Mouse (Mus musculus) heart, embryonic 15.5 days (tissue): ENCODE measurements at regions not wholly inside any gene's neighbourhood (a gene's known extent, or its start where the extent isn't known, plus 50 kb on each side); places are given as distances from the start of the nearest gene placed in this dataset.

ENCODE experiments used
- ATAC-seq: fragments of 200-750 bp; cut with Nextera tagmentation; replicated peaks from 2 replicates; pipeline ENCODE4 v1.8.0; 2017; ENCODE audit warnings: low read depth, moderate TSS enrichment; ENCODE audit not compliant: insufficient number of reproducible peaks, insufficient read depth, low FRiP score
- H3K27ac ChIP-seq: fragments of 300-500 bp; sonication (generic); 2 replicates; pipeline ENCODE4 v1.5.1; 2015; ENCODE audit warnings: mild to moderate bottlenecking, inconsistent platforms
- H3K27me3 ChIP-seq: fragments of 300-500 bp; sonication (generic); 2 replicates; pipeline ENCODE4 v1.6.1; 2015; ENCODE audit warnings: inconsistent platforms
- H3K36me3 ChIP-seq: fragments of 300-500 bp; sonication (generic); 2 replicates; pipeline ENCODE4 v1.6.1; 2015; ENCODE audit warnings: mild to moderate bottlenecking, inconsistent platforms
- H3K4me1 ChIP-seq: fragments of 300-500 bp; sonication (generic); replicated peaks from 2 replicates; pipeline ENCODE4 v1.6.1; 2015; ENCODE audit warnings: inconsistent platforms
- H3K4me2 ChIP-seq: fragments of 300-500 bp; sonication (generic); 2 replicates; pipeline ENCODE4 v1.6.1; 2015; ENCODE audit warnings: inconsistent platforms, mild to moderate bottlenecking, moderate library complexity
- H3K4me3 ChIP-seq: fragments of 300-500 bp; sonication (generic); 2 replicates; pipeline ENCODE4 v1.5.1; 2015; ENCODE audit warnings: mild to moderate bottlenecking, inconsistent platforms
- H3K9ac ChIP-seq: fragments of 300-500 bp; sonication (generic); 2 replicates; pipeline ENCODE4 v1.6.1; 2015; ENCODE audit warnings: mild to moderate bottlenecking, inconsistent platforms
- H3K9me3 ChIP-seq: fragments of 300-500 bp; sonication (generic); replicated peaks from 2 replicates; pipeline ENCODE4 v1.6.1; 2016; ENCODE audit warnings: inconsistent platforms
- WGBS: fragments of 180-500 bp; shearing (Covaris S2); methylation state at CpG from one replicate; pipeline ENCODE4 v1.1.7; 2015; ENCODE audit warnings: mixed read lengths; 5-methylcytosine and 5-hydroxymethylcytosine counted together

DNA sequence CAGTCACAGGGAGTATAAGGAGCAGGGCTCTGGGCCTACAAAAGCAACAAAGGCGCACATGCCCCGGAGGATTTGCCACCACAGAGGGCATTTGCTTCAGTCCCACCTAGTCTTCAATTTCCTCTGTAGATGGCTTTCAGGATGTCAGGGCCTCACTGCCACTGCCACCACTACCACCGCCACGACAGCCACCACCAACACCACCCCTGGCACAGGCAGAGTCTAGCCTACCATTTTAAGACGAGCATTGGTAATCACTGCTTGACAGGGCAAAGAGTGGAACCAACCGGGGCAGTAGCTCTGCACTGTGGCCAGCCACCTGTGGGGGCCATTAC, 132.3 kb upstream of the Zfp703 start:
- H3K4me2 ChIP-seq: no peak overlapping the region
- H3K4me1 ChIP-seq: peaks cover 11% of the 10 kb centered on the region; the same call in 1 of the 2 replicates
- no peak overlapping the region for H3K4me3 ChIP-seq
- ATAC-seq: no peak
- no peak overlapping the region for H3K27ac ChIP-seq
- H3K9ac ChIP-seq: no peak overlapping the region
- no peaks in the 10 kb centered on the region for H3K27me3 ChIP-seq
- WGBS: 81% methylated on average over 6 of the region's 6 CpGs
- H3K36me3 ChIP-seq: no peaks in the 10 kb centered on the region
- no peaks in the 10 kb centered on the region for H3K9me3 ChIP-seq

DNA sequence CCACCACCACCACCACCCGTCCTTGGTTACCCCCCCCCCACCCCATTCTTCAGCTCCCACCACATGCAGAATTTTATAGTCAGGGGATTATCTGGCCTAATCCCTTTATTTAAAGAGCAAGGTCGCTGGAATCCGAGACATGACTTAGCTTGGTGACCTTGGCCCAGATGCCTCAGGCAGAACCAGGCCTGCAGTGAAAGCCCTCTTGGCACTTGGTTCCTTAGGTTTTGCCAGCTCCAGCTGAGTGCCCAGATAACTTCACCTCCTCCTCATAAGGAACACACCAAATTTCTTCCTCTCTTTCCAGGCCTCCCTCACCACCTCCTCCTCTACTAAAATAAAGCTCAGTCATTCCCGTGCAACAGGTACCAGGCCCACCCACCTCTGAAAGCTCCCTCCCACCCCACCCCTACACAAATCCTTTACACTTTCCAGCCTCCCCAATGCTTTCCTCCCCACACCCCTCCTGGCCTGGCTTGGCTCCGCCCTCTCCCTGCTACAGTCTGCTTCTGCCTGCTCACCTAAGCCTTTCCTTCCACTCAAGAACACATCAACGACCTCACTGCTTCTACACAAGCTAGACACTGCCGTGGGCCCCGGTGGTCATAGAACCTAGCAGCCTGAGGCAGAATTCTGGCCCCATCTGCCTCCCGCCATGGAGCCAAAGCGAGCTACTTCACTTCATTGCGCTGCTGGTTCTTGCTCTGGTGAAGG, 131.5 kb upstream of the Zfp703 start:
- H3K27ac ChIP-seq: no peak overlapping the region
- H3K27me3 ChIP-seq: no peaks in the 10 kb centered on the region
- no peak overlapping the region for H3K4me2 ChIP-seq
- 67% methylated on average over 11 of the region's 11 CpGs for whole genome bisulfite sequencing
- H3K36me3 ChIP-seq: no peaks in the 10 kb centered on the region
- H3K9me3 ChIP-seq: no peaks in the 10 kb centered on the region
- no peak overlapping the region for H3K4me3 ChIP-seq
- ATAC-seq: no peak
- no peak overlapping the region for H3K9ac ChIP-seq
- peaks cover 11% of the 10 kb centered on the region; the same call in 1 of the 2 replicates for H3K4me1 ChIP-seq

DNA sequence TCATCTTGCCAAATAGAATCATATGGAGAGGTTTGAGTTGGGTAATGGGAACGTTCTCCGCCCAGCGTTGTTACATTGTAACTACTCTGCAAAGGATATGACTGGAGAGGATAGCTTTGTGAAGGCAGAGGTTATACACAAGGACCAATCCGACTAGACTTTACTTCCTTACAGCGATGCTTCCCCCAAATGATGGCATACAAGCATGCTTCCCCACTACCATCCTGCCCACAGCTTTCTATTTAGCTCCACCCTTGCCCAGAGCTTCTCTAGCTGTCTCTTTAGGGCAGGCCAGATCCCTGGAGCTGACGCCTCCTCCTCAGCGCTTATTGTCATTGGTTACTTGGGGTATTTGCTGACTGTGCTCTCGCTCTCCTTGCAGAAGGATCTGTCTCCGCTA, 130.1 kb upstream of the Zfp703 start:
- WGBS: 81% methylated on average over 9 of the region's 9 CpGs

DNA sequence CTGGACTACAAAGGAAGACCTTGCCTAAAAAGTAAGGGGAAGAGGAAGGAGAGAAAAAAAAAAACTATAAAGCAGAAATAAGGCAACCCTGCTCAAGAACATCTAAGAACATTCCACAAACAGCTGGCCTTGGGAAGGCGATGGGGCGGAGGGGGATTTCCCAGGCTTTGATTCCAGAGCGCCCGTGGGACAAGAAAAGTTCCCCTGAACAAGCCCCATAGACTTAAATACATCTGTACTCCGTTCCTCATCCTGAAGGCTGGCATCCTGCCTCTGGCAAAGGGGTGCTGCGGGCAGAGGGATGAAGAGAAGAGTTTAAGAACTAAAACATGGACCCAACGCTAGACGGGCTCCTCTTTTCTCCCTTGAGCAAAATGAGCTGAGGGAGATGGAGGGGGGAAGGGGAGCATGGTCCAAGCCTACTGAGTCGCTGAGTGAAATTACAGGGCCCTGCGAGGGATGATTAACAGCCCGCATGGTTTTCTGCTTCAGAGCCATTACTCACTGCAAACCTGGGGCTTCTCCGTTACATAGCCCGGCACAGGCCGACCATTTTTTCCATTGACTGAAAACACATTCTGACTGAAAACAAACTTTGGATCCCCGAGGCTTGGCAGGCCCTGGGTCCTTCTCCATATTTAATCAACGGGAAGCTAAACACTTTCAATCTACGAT, 128.9 kb upstream of the Zfp703 start:
- no peak for ATAC-seq
- H3K27me3 ChIP-seq: no peaks in the 10 kb centered on the region
- H3K4me1 ChIP-seq: peaks cover 19% of the 10 kb centered on the region; the same call in 1 of the 2 replicates
- H3K36me3 ChIP-seq: no peaks in the 10 kb centered on the region
- H3K4me3 ChIP-seq: no peak overlapping the region
- no peak overlapping the region for H3K27ac ChIP-seq
- WGBS: 68% methylated on average over 17 of the region's 17 CpGs
- no peak overlapping the region for H3K4me2 ChIP-seq
- no peak overlapping the region for H3K9ac ChIP-seq
- H3K9me3 ChIP-seq: no peaks in the 10 kb centered on the region

More for the DNA sequence above, 130.1 kb upstream of the Zfp703 start:
- Histone ChIP-seq H3K27me3 (no peaks in the 10 kb centered on the region), H3K9ac (no peak overlapping the region), H3K27ac (no peak overlapping the region), H3K4me3 (no peak overlapping the region), H3K4me2 (no peak overlapping the region), H3K9me3 (no peaks in the 10 kb centered on the region), H3K36me3 (no peaks in the 10 kb centered on the region), H3K4me1 (peaks cover 11% of the 10 kb centered on the region; the same call in 1 of the 2 replicates)
- ATAC-seq: no peak

DNA sequence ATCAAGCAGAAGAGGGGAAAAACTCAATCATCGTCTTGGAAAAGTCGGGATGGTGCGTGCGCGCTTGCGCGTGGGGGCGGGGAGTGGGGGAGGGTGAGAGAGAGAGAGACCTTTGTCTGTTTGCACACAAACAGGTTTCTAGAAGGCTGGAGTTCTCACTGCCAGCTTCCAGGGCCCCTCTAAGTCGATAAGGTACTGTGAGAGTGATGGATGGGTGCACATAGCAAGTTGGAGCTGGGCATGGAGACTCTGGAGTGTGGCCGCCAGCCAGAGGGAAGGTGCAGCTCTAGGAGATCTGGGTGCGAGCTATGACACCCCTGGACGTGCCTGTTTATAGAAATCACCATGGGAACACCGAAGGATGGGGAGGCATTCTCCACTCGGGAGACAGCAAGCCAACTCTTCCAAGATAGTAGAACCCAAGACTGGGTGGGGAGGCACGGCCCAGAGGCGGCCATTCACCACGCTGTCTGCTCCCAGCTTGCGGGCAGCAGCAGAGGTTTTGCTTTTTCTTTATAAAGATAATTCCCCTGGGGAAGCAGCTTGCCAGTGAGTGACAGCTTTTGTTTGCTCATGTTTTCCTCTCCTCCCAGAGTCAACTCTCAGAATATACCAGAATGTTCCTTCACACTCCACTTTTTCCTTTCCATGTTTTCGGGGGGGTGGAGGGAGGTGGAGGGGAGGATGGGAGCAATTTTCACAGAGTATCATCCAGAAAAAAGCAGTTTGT, 128.0 kb upstream of the Zfp703 start:
- Histone ChIP-seq H3K4me2 (peak overlapping the region; percentile 6; the same call in 1 of the 2 replicates), H3K36me3 (no peaks in the 10 kb centered on the region), H3K9ac (no peak overlapping the region), H3K4me1 (peaks cover 19% of the 10 kb centered on the region; the same call in 1 of the 2 replicates), H3K27ac (no peak overlapping the region), H3K4me3 (no peak overlapping the region), H3K27me3 (no peaks in the 10 kb centered on the region), H3K9me3 (no peaks in the 10 kb centered on the region)
- 63% methylated on average over 19 of the region's 19 CpGs for WGBS
- ATAC-seq: no peak

DNA sequence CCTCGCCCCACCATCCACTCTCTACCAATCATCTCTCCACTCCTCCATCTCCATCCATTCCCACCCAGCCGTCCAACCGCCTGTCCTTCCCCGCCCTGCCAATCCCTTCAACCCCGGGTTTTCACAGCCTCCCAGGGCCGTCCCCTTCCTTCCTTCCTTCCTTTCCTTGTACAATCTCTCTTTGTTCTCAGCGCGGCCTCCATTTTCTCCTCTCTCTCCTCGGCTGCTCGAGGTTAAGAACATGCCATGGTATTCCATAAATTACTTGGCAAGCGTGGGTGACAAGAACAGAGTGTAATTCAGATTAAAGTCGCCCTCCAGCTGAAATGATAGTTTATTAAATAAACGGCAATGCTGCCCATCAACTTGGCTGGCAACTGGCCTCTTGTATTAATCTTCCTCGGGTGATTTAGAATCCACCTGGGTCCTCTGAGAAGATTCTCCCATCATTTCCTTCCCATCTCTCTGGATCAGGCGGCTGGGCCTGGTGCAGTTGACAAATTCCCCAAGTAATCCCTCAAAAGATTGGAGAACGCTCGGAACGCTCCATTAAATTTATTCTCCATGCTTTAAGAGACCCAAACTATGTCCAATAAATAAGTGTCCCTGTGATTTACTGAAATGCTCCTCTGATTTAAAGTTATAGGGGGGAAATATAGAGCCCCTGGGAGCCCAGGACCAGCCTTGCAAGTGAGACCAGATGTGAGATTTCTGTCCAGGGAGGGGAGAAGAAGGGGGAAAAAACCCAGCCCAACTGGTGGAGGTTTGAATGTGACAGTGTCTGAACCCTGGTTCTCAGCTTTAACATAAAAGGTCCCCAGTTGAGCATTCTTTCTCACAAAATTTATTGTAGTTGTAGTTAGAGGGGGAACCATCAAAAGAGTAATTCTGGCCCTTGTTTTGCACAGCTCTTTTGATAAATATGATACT, 125.0 kb upstream of the Zfp703 start:
- H3K4me2 ChIP-seq: no peak overlapping the region
- peaks cover 12% of the 10 kb centered on the region; the same call in 1 of the 2 replicates for H3K4me1 ChIP-seq
- no peaks in the 10 kb centered on the region for H3K27me3 ChIP-seq
- no peaks in the 10 kb centered on the region for H3K9me3 ChIP-seq
- no peak overlapping the region for H3K9ac ChIP-seq
- WGBS: 77% methylated on average over 18 of the region's 18 CpGs
- H3K36me3 ChIP-seq: no peaks in the 10 kb centered on the region
- H3K27ac ChIP-seq: no peak overlapping the region
- no peak for ATAC-seq
- no peak overlapping the region for H3K4me3 ChIP-seq

DNA sequence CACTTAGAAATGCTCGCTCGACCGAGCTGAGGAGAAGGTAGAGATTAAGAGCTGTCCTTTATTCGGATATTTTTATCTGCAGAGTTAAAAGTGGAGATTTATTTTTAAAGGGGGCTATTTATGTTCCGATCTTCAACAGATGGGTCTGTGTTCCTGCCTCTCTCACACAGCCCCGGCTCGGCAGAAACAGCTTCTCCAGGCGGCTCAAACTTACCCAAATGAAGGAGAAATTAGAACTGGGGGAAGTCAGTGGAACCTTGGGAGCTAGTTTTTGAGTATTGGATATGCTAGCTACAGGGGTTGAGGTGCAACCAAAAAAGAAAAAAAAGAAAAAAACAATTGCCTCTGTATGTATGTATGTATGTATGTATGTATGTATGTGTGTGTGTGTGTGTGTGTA, 124.2 kb upstream of the Zfp703 start:
- Histone ChIP-seq H3K9ac (no peak overlapping the region), H3K9me3 (no peaks in the 10 kb centered on the region), H3K4me3 (no peak overlapping the region), H3K27me3 (no peaks in the 10 kb centered on the region), H3K36me3 (no peaks in the 10 kb centered on the region), H3K4me1 (peaks cover 12% of the 10 kb centered on the region; the same call in 1 of the 2 replicates), H3K27ac (no peak overlapping the region), H3K4me2 (no peak overlapping the region)
- WGBS: 23% methylated on average over 8 of the region's 8 CpGs
- ATAC-seq: no peak

DNA sequence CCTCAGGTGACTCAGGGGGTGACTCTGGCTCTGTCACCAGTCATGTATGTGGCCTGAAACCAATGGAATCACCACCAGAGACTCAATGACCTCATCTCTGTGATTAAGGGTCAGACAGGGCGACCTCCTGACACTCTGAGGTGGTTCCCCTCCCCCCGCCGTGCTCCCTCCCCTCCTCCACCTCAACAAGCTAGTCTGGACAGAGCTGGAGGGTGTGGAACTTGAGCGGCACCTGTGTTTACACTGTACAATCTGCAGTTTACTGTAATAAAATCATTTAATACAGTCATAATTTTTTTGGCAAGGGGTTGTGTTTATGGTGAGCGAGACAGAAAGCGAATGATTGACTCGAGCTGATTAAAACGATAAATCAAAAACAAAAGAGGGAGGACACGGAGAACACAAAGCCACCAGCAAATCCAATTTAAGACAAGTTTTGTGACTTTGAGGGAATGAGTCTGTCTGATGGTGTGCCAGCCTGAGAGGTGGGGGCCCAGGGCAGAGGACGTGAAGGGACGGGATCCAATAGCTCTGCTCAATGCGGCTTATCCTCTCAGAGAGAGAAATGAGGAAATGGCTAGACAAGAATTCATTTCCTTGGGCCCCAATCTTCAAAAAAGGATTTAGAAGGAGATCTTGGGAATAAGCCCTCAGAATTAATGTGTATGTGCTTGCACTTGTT, 122.4 kb upstream of the Zfp703 start:
- no peak for ATAC-seq
- H3K27ac ChIP-seq: no peak overlapping the region
- no peak overlapping the region for H3K9ac ChIP-seq
- H3K27me3 ChIP-seq: no peaks in the 10 kb centered on the region
- H3K9me3 ChIP-seq: no peaks in the 10 kb centered on the region
- H3K4me2 ChIP-seq: no peak overlapping the region
- no peak overlapping the region for H3K4me3 ChIP-seq
- WGBS: 70% methylated on average over 12 of the region's 12 CpGs
- peaks cover 7% of the 10 kb centered on the region; the same call in 1 of the 2 replicates for H3K4me1 ChIP-seq
- no peaks in the 10 kb centered on the region for H3K36me3 ChIP-seq

DNA sequence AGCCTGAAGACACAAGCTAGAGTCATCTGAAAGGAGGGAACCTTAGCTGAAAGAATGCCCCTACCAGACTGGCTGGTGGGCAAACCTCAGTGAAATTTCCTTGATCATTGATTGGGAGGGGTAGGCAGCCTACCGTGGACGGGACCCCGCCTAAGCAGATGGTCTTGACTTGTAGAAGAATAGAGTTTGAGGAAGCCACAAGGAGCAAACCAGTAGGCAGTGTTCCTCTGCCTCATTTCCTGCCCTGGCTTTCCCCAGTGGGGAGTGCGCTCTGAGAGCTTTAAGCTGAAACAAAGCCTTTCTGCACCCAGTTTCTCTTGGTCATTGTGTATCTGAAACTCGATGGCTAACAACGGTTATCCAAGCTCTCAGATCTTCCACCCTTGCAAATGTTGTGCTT, 121.9 kb upstream of the Zfp703 start:
- Histone ChIP-seq H3K4me1 (peaks cover 7% of the 10 kb centered on the region; the same call in 1 of the 2 replicates), H3K9ac (no peak overlapping the region), H3K4me2 (no peak overlapping the region), H3K9me3 (no peaks in the 10 kb centered on the region), H3K27ac (no peak overlapping the region), H3K27me3 (no peaks in the 10 kb centered on the region), H3K4me3 (no peak overlapping the region), H3K36me3 (no peaks in the 10 kb centered on the region)
- no peak for ATAC-seq
- 66% methylated on average over 6 of the region's 6 CpGs for WGBS

DNA sequence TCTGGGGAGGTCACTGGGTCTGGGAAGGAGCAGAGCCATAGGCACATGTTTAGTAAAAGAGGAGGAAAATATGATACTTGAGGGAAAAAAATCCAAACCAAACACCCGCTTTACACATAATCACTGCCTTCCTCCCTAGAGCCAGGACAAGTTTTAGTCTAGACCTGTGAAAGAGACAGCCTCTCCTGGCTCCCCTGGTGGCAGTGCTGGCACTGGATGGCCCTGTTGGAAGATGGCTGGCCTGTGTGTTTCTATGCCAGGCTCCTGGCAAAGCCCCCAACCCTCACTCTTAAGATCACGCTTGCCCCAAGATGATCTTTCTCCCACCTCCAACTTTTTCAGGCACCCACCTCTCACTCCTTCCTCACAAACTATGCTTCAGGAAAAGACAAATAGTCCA, 112.6 kb upstream of the Zfp703 start:
- no peak overlapping the region for H3K9ac ChIP-seq
- H3K9me3 ChIP-seq: no peaks in the 10 kb centered on the region
- no peak overlapping the region for H3K4me3 ChIP-seq
- H3K27me3 ChIP-seq: no peaks in the 10 kb centered on the region
- no peak overlapping the region for H3K27ac ChIP-seq
- WGBS: 80% methylated on average over 2 of the region's 2 CpGs
- ATAC-seq: no peak
- H3K4me1 ChIP-seq: no peaks in the 10 kb centered on the region
- no peak overlapping the region for H3K4me2 ChIP-seq
- H3K36me3 ChIP-seq: no peaks in the 10 kb centered on the region
